Mouse (Mus musculus): ENCODE results near the gene Ecm2. TPM values are rescaled to one million over a fixed set of nuclear protein-coding genes. Genes with fewer than 3 reads are reported as not detected.
A peak's percentile ranks its signal among the peaks of the same experiment; 100 is the strongest.

The Ecm2 gene
- polyA plus RNA-seq, 1 experiment from 2014 or later: 0.80 TPM

DNA sequence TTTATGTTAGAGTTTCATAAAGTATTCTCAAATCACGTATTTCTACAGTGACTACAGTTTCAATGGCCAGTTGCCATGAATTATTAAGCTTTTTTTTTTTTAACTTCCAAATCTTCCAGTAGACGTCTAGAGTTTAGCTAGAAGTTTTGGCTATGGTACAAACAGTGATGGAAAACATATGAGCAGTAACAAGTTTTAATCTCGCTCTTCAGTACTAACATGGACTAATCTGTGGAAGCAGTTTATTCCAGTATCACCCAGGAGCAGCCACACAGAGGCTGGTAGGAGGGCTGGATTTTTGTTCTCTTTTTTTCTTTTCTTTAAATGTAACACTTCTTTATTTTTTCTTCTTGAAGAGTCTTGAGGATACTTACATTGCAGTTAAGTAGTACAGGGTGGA is 39.7 kb downstream of the Ecm2 start, which contains the start of gene Aspn:
Aspn (plus strand) TSS at position 165 of the 400 bp plus-strand sequence.
- Histone ChIP-seq H3K27me3 (replicated peaks; ENCODE audit: control insufficient read depth, insufficient read depth, low read length) (no peaks in the 10 kb centered on the region), H3K4me3 (ENCODE audit: low read depth, low read length) (no peak within 1 kb of the TSS), H3K9me3 (replicated peaks; ENCODE audit: control insufficient read depth, low read length) (no peaks in the 10 kb centered on the region), H3K4me1 (ENCODE audit: control insufficient read depth, insufficient read depth, low read length) (no peaks in the 10 kb centered on the region), H3K4me2 (ENCODE audit: low read length) (no peak within 1 kb of the TSS), H3K27ac (ENCODE audit: low read depth, low read length) (no peak within 1 kb of the TSS), H3K9ac (ENCODE audit: low read length) (no peak within 1 kb of the TSS), H3K36me3 (ENCODE audit: control insufficient read depth, insufficient read depth, low read length) (no peaks in the 10 kb centered on the region)
- ATAC-seq: no peak
- 84% methylated on average over 3 of the region's 3 CpGs for WGBS
- DNase-seq (ENCODE audit: low spot score): no peak

DNA sequence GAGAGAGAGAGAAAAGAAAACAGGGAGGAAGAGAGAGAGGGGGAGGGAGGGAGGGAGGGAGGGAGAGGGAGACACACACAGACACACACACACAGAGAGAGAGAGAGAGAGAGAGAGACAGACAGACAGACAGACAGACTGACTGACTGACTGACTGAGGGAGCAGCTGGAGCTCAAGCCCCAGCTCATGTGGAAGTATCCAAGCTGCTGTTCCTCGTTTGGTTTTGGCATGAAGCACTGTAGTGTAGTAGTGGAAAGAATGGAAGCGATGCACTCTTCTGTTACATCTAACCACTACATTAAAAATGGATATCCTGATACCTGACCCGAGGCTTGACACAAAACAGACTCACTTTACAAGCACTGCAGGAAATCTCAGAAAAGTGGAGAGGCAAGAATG is 41.0 kb downstream of the Ecm2 start:
- H3K36me3 ChIP-seq (ENCODE audit: control insufficient read depth, insufficient read depth, low read length): no peaks in the 10 kb centered on the region
- no peak for DNase-seq (ENCODE audit: low spot score)
- no peaks in the 10 kb centered on the region for H3K9me3 ChIP-seq (replicated peaks; ENCODE audit: control insufficient read depth, low read length)
- ATAC-seq: no peak
- no peaks in the 10 kb centered on the region for H3K27me3 ChIP-seq (replicated peaks; ENCODE audit: control insufficient read depth, insufficient read depth, low read length)
- H3K27ac ChIP-seq (ENCODE audit: low read depth, low read length): no peak overlapping the region
- no peaks in the 10 kb centered on the region for H3K4me1 ChIP-seq (ENCODE audit: control insufficient read depth, insufficient read depth, low read length)
- H3K4me2 ChIP-seq (ENCODE audit: low read length): no peak overlapping the region
- H3K9ac ChIP-seq (ENCODE audit: low read length): no peak overlapping the region
- 75% methylated on average over 3 of the region's 3 CpGs for WGBS
- no peak overlapping the region for H3K4me3 ChIP-seq (ENCODE audit: low read depth, low read length)

DNA sequence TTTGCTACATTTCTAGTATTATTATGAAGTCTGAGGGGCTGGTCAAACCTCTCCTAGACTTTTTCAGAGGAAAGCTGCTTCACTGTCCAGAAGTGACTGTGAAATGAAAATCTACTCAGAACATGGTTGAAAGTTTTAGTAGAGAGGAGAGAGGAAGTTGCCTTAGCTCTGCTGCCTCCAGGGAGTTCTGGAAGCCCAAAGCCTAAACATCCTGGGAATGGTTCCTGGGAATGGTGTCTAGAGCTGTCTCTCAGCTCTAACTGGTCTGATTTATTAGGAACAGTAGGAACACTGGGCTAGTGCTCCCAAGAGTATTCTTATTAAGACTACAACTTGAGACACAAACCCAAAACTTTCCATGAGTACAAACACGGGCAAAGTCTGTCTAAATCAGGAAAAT is 41.9 kb downstream of the Ecm2 start:
- H3K27me3 ChIP-seq (replicated peaks; ENCODE audit: control insufficient read depth, insufficient read depth, low read length): no peaks in the 10 kb centered on the region
- H3K9me3 ChIP-seq (replicated peaks; ENCODE audit: control insufficient read depth, low read length): no peaks in the 10 kb centered on the region
- no peak for DNase-seq (ENCODE audit: low spot score)
- no peak overlapping the region for H3K4me3 ChIP-seq (ENCODE audit: low read depth, low read length)
- no peak overlapping the region for H3K9ac ChIP-seq (ENCODE audit: low read length)
- WGBS: 81% methylated on average over 1 of the region's 1 CpGs
- no peaks in the 10 kb centered on the region for H3K36me3 ChIP-seq (ENCODE audit: control insufficient read depth, insufficient read depth, low read length)
- no peak for ATAC-seq
- no peak overlapping the region for H3K4me2 ChIP-seq (ENCODE audit: low read length)
- no peak overlapping the region for H3K27ac ChIP-seq (ENCODE audit: low read depth, low read length)
- no peaks in the 10 kb centered on the region for H3K4me1 ChIP-seq (ENCODE audit: control insufficient read depth, insufficient read depth, low read length)

DNA sequence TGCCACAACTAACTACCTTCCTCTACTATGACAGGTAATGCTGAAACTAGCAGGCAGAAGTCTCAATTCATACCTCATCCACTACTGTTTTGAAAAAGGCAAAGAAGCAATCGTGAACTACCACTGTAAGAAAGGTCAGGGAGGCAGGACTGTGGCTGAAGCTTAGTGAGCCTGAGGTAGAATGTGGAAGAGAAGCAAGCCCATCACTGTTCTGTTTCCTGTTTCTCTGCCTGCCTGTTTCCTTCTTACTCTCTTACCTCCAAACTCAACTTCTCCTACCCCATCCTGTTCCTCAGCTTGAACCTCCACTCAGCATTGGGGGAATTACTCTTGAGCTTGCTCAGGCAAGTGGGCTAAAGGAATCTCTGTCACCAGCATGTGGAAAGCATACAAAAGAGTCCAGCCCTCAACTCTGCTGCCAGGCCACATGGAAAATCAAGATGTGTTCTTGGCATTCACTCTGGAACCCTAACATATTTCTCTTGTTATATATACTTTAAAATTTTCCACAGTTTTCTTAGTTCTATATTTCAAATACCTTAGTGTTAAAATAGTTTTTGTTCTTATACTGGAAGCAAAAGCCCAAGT is 43.0 kb downstream of the Ecm2 start:
- WGBS: 83% methylated on average over 1 of the region's 1 CpGs
- Histone ChIP-seq H3K9ac (ENCODE audit: low read length) (no peak overlapping the region), H3K27me3 (replicated peaks; ENCODE audit: control insufficient read depth, insufficient read depth, low read length) (no peaks in the 10 kb centered on the region), H3K27ac (ENCODE audit: low read depth, low read length) (no peak overlapping the region), H3K4me3 (ENCODE audit: low read depth, low read length) (no peak overlapping the region), H3K4me2 (ENCODE audit: low read length) (no peak overlapping the region), H3K4me1 (ENCODE audit: control insufficient read depth, insufficient read depth, low read length) (no peaks in the 10 kb centered on the region), H3K36me3 (ENCODE audit: control insufficient read depth, insufficient read depth, low read length) (no peaks in the 10 kb centered on the region), H3K9me3 (replicated peaks; ENCODE audit: control insufficient read depth, low read length) (no peaks in the 10 kb centered on the region)
- DNase-seq (ENCODE audit: low spot score) (no peak), ATAC-seq (no peak)

DNA sequence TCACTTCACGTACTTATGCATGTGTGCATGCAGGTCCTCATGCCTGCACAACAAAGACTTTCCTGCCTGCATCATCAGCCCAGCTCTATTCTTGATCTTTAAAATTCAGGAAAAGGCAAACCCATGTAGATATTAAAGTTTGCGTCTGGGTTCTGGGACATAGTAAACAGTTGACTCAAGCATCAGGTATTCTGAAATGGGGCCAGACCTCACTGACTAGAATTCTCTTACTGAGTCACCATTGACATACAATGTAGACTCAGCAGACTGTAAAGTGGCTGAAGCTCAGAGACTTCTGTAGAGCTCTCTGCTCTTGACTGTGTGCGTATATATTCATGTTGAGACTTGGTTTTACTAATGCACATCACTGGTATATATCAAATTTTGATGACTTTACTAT is 45.0 kb downstream of the Ecm2 start:
- DNase-seq (ENCODE audit: low spot score) (no peak), ATAC-seq (no peak)
- no peak overlapping the region for H3K9ac ChIP-seq (ENCODE audit: low read length)
- no peaks in the 10 kb centered on the region for H3K9me3 ChIP-seq (replicated peaks; ENCODE audit: control insufficient read depth, low read length)
- H3K27me3 ChIP-seq (replicated peaks; ENCODE audit: control insufficient read depth, insufficient read depth, low read length): no peaks in the 10 kb centered on the region
- 95% methylated on average over 3 of the region's 3 CpGs for WGBS
- H3K4me1 ChIP-seq (ENCODE audit: control insufficient read depth, insufficient read depth, low read length): no peaks in the 10 kb centered on the region
- H3K27ac ChIP-seq (ENCODE audit: low read depth, low read length): no peak overlapping the region
- H3K4me3 ChIP-seq (ENCODE audit: low read depth, low read length): no peak overlapping the region
- no peaks in the 10 kb centered on the region for H3K36me3 ChIP-seq (ENCODE audit: control insufficient read depth, insufficient read depth, low read length)
- H3K4me2 ChIP-seq (ENCODE audit: low read length): no peak overlapping the region

DNA sequence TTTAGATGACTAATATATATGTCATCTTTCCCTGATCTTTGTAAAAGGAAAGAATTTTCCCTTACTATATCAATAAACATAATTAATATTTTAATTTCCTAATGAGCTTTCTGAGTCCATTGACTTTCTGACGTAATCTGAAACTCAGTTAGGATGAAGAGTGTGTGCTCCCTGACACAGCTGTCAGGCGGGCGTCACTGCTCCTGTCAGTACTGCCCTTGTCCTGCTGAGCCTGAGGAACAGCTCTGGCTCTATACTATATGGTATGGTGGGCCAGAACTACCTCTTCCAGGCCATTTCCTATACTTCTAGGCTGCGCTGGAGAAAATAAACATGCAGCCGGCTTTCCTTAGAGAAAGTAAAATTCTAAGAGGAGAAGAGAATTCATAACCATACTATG is 49.9 kb downstream of the Ecm2 start:
- ATAC-seq (no peak), DNase-seq (ENCODE audit: low spot score) (no peak)
- H3K9me3 ChIP-seq (replicated peaks; ENCODE audit: control insufficient read depth, low read length): no peaks in the 10 kb centered on the region
- H3K4me3 ChIP-seq (ENCODE audit: low read depth, low read length): no peak overlapping the region
- no peaks in the 10 kb centered on the region for H3K27me3 ChIP-seq (replicated peaks; ENCODE audit: control insufficient read depth, insufficient read depth, low read length)
- WGBS: 80% methylated on average over 5 of the region's 5 CpGs
- H3K4me1 ChIP-seq (ENCODE audit: control insufficient read depth, insufficient read depth, low read length): no peaks in the 10 kb centered on the region
- H3K9ac ChIP-seq (ENCODE audit: low read length): no peak overlapping the region
- no peak overlapping the region for H3K4me2 ChIP-seq (ENCODE audit: low read length)
- H3K27ac ChIP-seq (ENCODE audit: low read depth, low read length): no peak overlapping the region
- no peaks in the 10 kb centered on the region for H3K36me3 ChIP-seq (ENCODE audit: control insufficient read depth, insufficient read depth, low read length)

DNA sequence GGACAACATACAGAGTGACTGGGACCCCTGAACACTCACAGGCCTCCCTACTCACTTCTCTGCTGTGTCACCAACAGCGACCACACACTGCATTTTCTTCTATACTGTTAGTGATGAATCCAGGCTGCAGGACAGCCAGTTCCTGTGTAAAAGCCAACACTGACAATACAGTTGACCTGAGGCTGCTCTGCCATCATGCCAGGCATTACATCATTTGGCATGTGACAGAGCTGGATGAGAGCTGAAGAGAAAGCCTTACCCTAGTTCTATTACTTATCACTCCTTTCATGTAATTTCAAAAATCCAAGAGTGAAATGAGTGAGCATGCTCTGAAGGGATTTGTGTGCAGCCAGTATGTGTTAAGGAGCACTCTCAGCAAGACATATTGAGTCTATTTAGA is 51.6 kb downstream of the Ecm2 start:
- H3K9ac ChIP-seq (ENCODE audit: low read length): no peak overlapping the region
- no peak overlapping the region for H3K27ac ChIP-seq (ENCODE audit: low read depth, low read length)
- H3K4me3 ChIP-seq (ENCODE audit: low read depth, low read length): no peak overlapping the region
- H3K4me1 ChIP-seq (ENCODE audit: control insufficient read depth, insufficient read depth, low read length): no peaks in the 10 kb centered on the region
- no peaks in the 10 kb centered on the region for H3K9me3 ChIP-seq (replicated peaks; ENCODE audit: control insufficient read depth, low read length)
- H3K27me3 ChIP-seq (replicated peaks; ENCODE audit: control insufficient read depth, insufficient read depth, low read length): no peaks in the 10 kb centered on the region
- H3K4me2 ChIP-seq (ENCODE audit: low read length): no peak overlapping the region
- ATAC-seq (no peak), DNase-seq (ENCODE audit: low spot score) (peak; percentile 6)
- no peaks in the 10 kb centered on the region for H3K36me3 ChIP-seq (ENCODE audit: control insufficient read depth, insufficient read depth, low read length)
- 82% methylated on average over 1 of the region's 1 CpGs for WGBS

DNA sequence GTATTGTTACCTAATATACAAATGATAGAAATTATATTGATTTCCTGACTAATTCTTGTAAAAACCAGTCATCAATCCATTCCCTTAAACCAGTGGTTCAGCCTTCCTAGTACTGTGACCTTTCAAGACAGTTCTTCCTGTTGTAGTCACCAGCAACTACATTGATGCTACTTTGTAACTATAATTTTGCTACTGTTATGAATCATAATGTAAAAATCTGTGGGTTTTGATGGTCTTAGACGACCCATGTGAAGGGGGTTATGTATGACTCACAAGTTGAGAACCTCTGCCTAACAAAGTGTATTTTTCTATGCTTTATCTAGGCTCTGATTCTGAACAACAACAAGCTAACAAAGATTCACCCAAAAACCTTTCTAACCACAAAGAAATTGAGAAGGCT is 52.3 kb downstream of the Ecm2 start:
- Histone ChIP-seq H3K36me3 (ENCODE audit: control insufficient read depth, insufficient read depth, low read length) (no peaks in the 10 kb centered on the region), H3K4me1 (ENCODE audit: control insufficient read depth, insufficient read depth, low read length) (no peaks in the 10 kb centered on the region), H3K9ac (ENCODE audit: low read length) (no peak overlapping the region)

DNA sequence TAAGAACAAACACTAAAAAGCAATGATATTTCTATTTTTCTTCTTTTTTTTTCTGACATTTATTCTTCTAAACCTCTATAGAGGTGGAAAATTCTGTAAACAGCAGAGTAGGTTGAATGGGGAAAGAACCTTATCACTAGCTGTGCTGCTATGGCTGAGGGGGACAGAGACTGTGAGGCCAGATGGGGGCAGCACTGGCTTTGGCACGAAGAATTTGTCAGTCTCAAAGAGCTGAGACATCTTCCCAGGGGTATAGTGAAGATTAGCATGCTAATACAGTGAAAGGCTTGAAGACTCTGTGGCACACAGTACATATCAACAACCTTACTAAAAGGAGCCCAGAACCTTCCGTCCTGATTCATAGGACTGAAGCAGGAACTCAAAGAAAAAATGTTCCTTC is 54.6 kb downstream of the Ecm2 start:
- 37% methylated on average over 2 of the region's 2 CpGs for WGBS
- Histone ChIP-seq H3K4me2 (ENCODE audit: low read length) (no peak overlapping the region), H3K9me3 (replicated peaks; ENCODE audit: control insufficient read depth, low read length) (no peaks in the 10 kb centered on the region), H3K36me3 (ENCODE audit: control insufficient read depth, insufficient read depth, low read length) (no peaks in the 10 kb centered on the region), H3K4me1 (ENCODE audit: control insufficient read depth, insufficient read depth, low read length) (no peaks in the 10 kb centered on the region), H3K27ac (ENCODE audit: low read depth, low read length) (no peak overlapping the region), H3K9ac (ENCODE audit: low read length) (no peak overlapping the region), H3K4me3 (ENCODE audit: low read depth, low read length) (no peak overlapping the region), H3K27me3 (replicated peaks; ENCODE audit: control insufficient read depth, insufficient read depth, low read length) (no peaks in the 10 kb centered on the region)
- no peak for ATAC-seq
- DNase-seq (ENCODE audit: low spot score): peak; percentile 22

More for the DNA sequence above, 52.3 kb downstream of the Ecm2 start:
- no peaks in the 10 kb centered on the region for H3K27me3 ChIP-seq (replicated peaks; ENCODE audit: control insufficient read depth, insufficient read depth, low read length)
- DNase-seq (ENCODE audit: low spot score): no peak
- H3K9me3 ChIP-seq (replicated peaks; ENCODE audit: control insufficient read depth, low read length): no peaks in the 10 kb centered on the region
- no peak for ATAC-seq
- WGBS: 59% methylated on average over 1 of the region's 1 CpGs
- H3K4me2 ChIP-seq (ENCODE audit: low read length): no peak overlapping the region
- no peak overlapping the region for H3K27ac ChIP-seq (ENCODE audit: low read depth, low read length)
- no peak overlapping the region for H3K4me3 ChIP-seq (ENCODE audit: low read depth, low read length)

All from forebrain, embryonic 14.5 days (tissue).